8 mouse cellular contexts compared by ENCODE assay signal in genomic region chr5:111269613-111270205, GRCm38 (mm10).
A peak's percentile ranks its signal among the peaks of the same experiment; 100 is the strongest.
DNase-seq lines count a peak whose midpoint lies in the region; ATAC-seq and TF ChIP-seq lines count a peak whose summit lies in the region.

No protein-coding gene starts in this region.

- dilution Hi-C loops in CH12.LX (cut with MboI; ENCODE audit: extremely low pct_ligation_motif_present, extremely low pct_unique_long_range_greater_than_20kb, low sequenced_read_pairs): no loop called here

- TF ChIP-seq EP300 in CH12.LX (IDR thresholded peaks at IDR 0.05; ENCODE audit: low read length): no peak

- TF ChIP-seq POLR2A in CH12.LX (IDR thresholded peaks at IDR 0.05; ENCODE audit: low read depth, low read length): no peak
- no peak for TF ChIP-seq POLR2A in embryonic fibroblast, embryonic 13.5 days (IDR thresholded peaks at IDR 0.05; ENCODE audit: low read depth, low read length)

- H3K4me2 ChIP-seq in CH12.LX (ENCODE audit: insufficient read depth, low read depth, poor library complexity, severe bottlenecking): no peak overlapping the region
- no peak overlapping the region for H3K4me2 ChIP-seq in heart, embryonic 16.5 days (ENCODE audit: low read depth, low read length)

- H3K27me3 ChIP-seq in CH12.LX (replicated peaks): peaks cover 18% of the 10 kb centered on the region
- no peaks in the 10 kb centered on the region for H3K27me3 ChIP-seq in heart, embryonic 16.5 days (ENCODE audit: control insufficient read depth, insufficient read depth, low read length)

- H3K79me2 ChIP-seq in CH12.LX (replicated peaks; ENCODE audit: control insufficient read depth, extremely low read depth, insufficient read depth, poor library complexity, severe bottlenecking): no peaks in the 10 kb centered on the region

- H3K9ac ChIP-seq in CH12.LX (ENCODE audit: insufficient read depth, low read depth): no peak overlapping the region
- no peak overlapping the region for H3K9ac ChIP-seq in heart, embryonic 16.5 days (ENCODE audit: low read length)

- in situ Hi-C loops in CH12.LX (cut with MboI; ENCODE audit: low pct_ligation_motif_present, low pct_unique_long_range_greater_than_20kb, low sequenced_read_pairs): loop anchor here (10.0 kb wide), 2 partner anchors 55 to 265 kb away; no protein-coding TSS in a partner anchor

- H3K4me1 ChIP-seq in CH12.LX (ENCODE audit: control insufficient read depth in 1 of 2, insufficient read depth in 2 of 2): peaks cover 9 to 11% of the 10 kb centered on the region in 2 experiments
- no peaks in the 10 kb centered on the region for H3K4me1 ChIP-seq in embryonic fibroblast, embryonic 13.5 days (ENCODE audit: control insufficient read depth, insufficient read depth, low read length)
- H3K4me1 ChIP-seq in heart, embryonic 16.5 days (ENCODE audit: control insufficient read depth, insufficient read depth, low read length): peaks cover 9% of the 10 kb centered on the region

- no peaks in the 10 kb centered on the region for H3K36me3 ChIP-seq in CH12.LX (replicated peaks in 1 of 2; ENCODE audit: control insufficient read depth in 1 of 2, insufficient read depth in 1 of 2, low read length in 1 of 2)
- peaks cover 8% of the 10 kb centered on the region; the same call in 1 of the 2 replicates for H3K36me3 ChIP-seq in heart, embryonic 16.5 days (ENCODE audit: control insufficient read depth, insufficient read depth)

- WGBS in heart, embryonic 16.5 days: 64% methylated on average over 6 of the region's 6 CpGs

- TF ChIP-seq CTCF in CH12.LX (conservative IDR thresholded peaks at IDR 0.05 in 1 of 2, IDR thresholded peaks at IDR 0.05 in 1 of 2; ENCODE audit: low read depth in 2 of 2, low read length in 2 of 2): peak; percentile 83
- TF ChIP-seq CTCF in embryonic fibroblast, embryonic 13.5 days (IDR thresholded peaks at IDR 0.05; ENCODE audit: borderline replicate concordance, insufficient read depth, low read length): peak; percentile 96

- TF ChIP-seq RAD21 in CH12.LX (IDR thresholded peaks at IDR 0.05; ENCODE audit: low read depth, low read length): peak; percentile 86

- peaks cover 9% of the 10 kb centered on the region for H3K9me3 ChIP-seq in CH12.LX (replicated peaks; ENCODE audit: low read length)
- peaks cover 7% of the 10 kb centered on the region; the same call in 1 of the 2 replicates for H3K9me3 ChIP-seq in heart, embryonic 16.5 days (replicated peaks; ENCODE audit: control insufficient read depth, low read length)

- peak; percentile 42 for DNase-seq in CH12.LX (ENCODE audit: extremely low read depth)
- peak; percentile 78 to 82 for DNase-seq in adrenal gland, postnatal 36 days
- DNase-seq in kidney, postnatal 14 days: peak; percentile 87
- peak; percentile 89 for DNase-seq in lung, postnatal 10 days
- peak; percentile 96 for DNase-seq in retina, embryonic 14.5 days (ENCODE audit: low spot score)
- peak; percentile 56 to 77 for DNase-seq in urinary bladder, postnatal 36 days (ENCODE audit: low spot score in 2 of 2)

- H3K27ac ChIP-seq in CH12.LX (ENCODE audit: insufficient read depth, low read depth): no peak overlapping the region
- no peak overlapping the region for H3K27ac ChIP-seq in embryonic fibroblast, embryonic 13.5 days (ENCODE audit: insufficient read depth, low read length)
- H3K27ac ChIP-seq in heart, embryonic 16.5 days (ENCODE audit: low read length): no peak overlapping the region

- H3K4me3 ChIP-seq in CH12.LX (replicated peaks in 1 of 3; ENCODE audit: low read depth in 2 of 3, low read length in 2 of 3, poor library complexity in 1 of 3): no peak overlapping the region
- no peak overlapping the region for H3K4me3 ChIP-seq in embryonic fibroblast, embryonic 13.5 days (ENCODE audit: insufficient read depth, low read length)
- no peak overlapping the region for H3K4me3 ChIP-seq in heart, embryonic 16.5 days (ENCODE audit: low read length)

- ATAC-seq in heart, embryonic 16.5 days (replicated peaks; ENCODE audit: extremely low read depth, insufficient read depth, low FRiP score): peak; percentile 7; the same call in 1 of the 2 replicates

TF ChIP-seq in CH12.LX, 34 proteins besides CTCF, POLR2A, EP300 and RAD21:
- TF ChIP-seq CHD2 (IDR thresholded peaks at IDR 0.05; ENCODE audit: low read length) (no peak), MXI1 (IDR thresholded peaks at IDR 0.05; ENCODE audit: low read depth, low read length) (no peak), SMC3 (IDR thresholded peaks at IDR 0.05; ENCODE audit: low read depth, low read length) (peak; percentile 72)

Comparison
In these comparisons a context has a peak if more than half of its experiments do, and no peak if none do; other contexts are left out.
1. DNase-seq: peak in every context shown above with its lines; median percentile 96 in retina, embryonic 14.5 days; 89 in lung, postnatal 10 days; 87 in kidney, postnatal 14 days; 80 in adrenal gland, postnatal 36 days; 66 in urinary bladder, postnatal 36 days; 42 in CH12.LX.